Mouse (Mus musculus) CH12.LX (cell line): Measurements from ENCODE around the gene Fbrs.

Experiments used
- CHD2 ChIP-seq: IDR thresholded peaks from 2 replicates; pipeline ENCODE4 v1.6.1; 2011; ENCODE audit warnings: low read length, improper control_type of control experiment
- CTCF ChIP-seq, 2 experiments: IDR thresholded peaks in 1 of 2; conservative IDR thresholded peaks in 1 of 2; 2 replicates each; pipeline ENCODE4 v1.5.1; 2011 to 2012; ENCODE audit warnings: low read depth in 2 of 2, low read length in 2 of 2, improper control_type of control experiment in 1 of 2, inconsistent platforms in 1 of 2, mild to moderate bottlenecking in 1 of 2, moderate library complexity in 1 of 2
- EP300 ChIP-seq: IDR thresholded peaks from 2 replicates; pipeline ENCODE4 v1.6.1; 2011; ENCODE audit warnings: low read length, improper control_type of control experiment
- GABPA ChIP-seq: IDR thresholded peaks from 2 replicates; pipeline ENCODE4 v1.6.1; 2012; ENCODE audit warnings: low read depth, low read length, improper control_type of control experiment, inconsistent platforms; ENCODE audit not compliant: insufficient replicate concordance
- HCFC1 ChIP-seq: IDR thresholded peaks from 2 replicates; pipeline ENCODE4 v1.6.1; 2012; ENCODE audit warnings: low read depth, mild to moderate bottlenecking, inconsistent platforms, low read length, improper control_type of control experiment
- JUN ChIP-seq: IDR thresholded peaks from 2 replicates; pipeline ENCODE4 v1.6.1; 2011; ENCODE audit warnings: low read depth, mild to moderate bottlenecking, low read length, improper control_type of control experiment, moderate library complexity; ENCODE audit not compliant: insufficient read depth
- KAT2A ChIP-seq: IDR thresholded peaks from 2 replicates; pipeline ENCODE4 v1.6.1; 2012; ENCODE audit warnings: low read length, improper control_type of control experiment, inconsistent platforms; ENCODE audit not compliant: insufficient replicate concordance
- MAX ChIP-seq: IDR thresholded peaks from 2 replicates; pipeline ENCODE4 v1.6.1; 2011; ENCODE audit warnings: low read length, improper control_type of control experiment
- POLR2A ChIP-seq: IDR thresholded peaks from 2 replicates; pipeline ENCODE4 v1.6.1; 2011; ENCODE audit warnings: low read depth, mild to moderate bottlenecking, improper control_type of control experiment, low read length
- RCOR1 ChIP-seq: conservative IDR thresholded peaks from 2 replicates; pipeline ENCODE4 v1.6.1; 2012; ENCODE audit warnings: low read depth, mild to moderate bottlenecking, inconsistent platforms, low read length, improper control_type of control experiment
- SIN3A ChIP-seq: IDR thresholded peaks from 2 replicates; pipeline ENCODE4 v1.6.1; 2012; ENCODE audit warnings: low read length, improper control_type of control experiment, inconsistent platforms
- SMC3 ChIP-seq: IDR thresholded peaks from 2 replicates; pipeline ENCODE4 v1.6.1; 2011; ENCODE audit warnings: low read depth, low read length, improper control_type of control experiment
- ZNF384 ChIP-seq: IDR thresholded peaks from 2 replicates; pipeline ENCODE4 v1.6.1; 2012; ENCODE audit warnings: low read depth, low read length, improper control_type of control experiment, inconsistent platforms

- TF ChIP-seq POLR2A, result no peak
- TF ChIP-seq CHD2, result no peak
- TF ChIP-seq HCFC1, result no peak
- no peak for TF ChIP-seq CTCF (conservative IDR thresholded peaks at IDR 0.05 in 1 of 2, IDR thresholded peaks at IDR 0.05 in 1 of 2; ENCODE audit: low read depth in 2 of 2, low read length in 2 of 2)
- no peak for TF ChIP-seq EP300
- no peak for TF ChIP-seq GABPA
- TF ChIP-seq MAX, result no peak
- TF ChIP-seq JUN, result no peak
- TF ChIP-seq SMC3, result no peak
- no peak for TF ChIP-seq SIN3A
- TF ChIP-seq RCOR1, result no peak
- no peak for TF ChIP-seq KAT2A
- no peak for TF ChIP-seq ZNF384
These were observed 37.3 kb downstream of the Fbrs start for GRCm38 (mm10) chr7:127516344-127516743.
